Comparison of ENCODE assay signal across 9 mouse cellular contexts in genomic region chrX:11139971-11140421, GRCm38 (mm10).
DNase-seq lines count a peak whose midpoint lies in the region; ATAC-seq lines count a peak whose summit lies in the region.
"Had no signal": no experiment of that assay in that cellular context is flagged by ENCODE, and none has a peak within 500 bp of the region (broad histone marks: within the 10 kb centered on the region; RNA-seq: fewer than 3 reads in every experiment).

No protein-coding gene starts in this region.

- no peaks in the 10 kb centered on the region for H3K36me3 ChIP-seq in heart, embryonic 10.5 days
- no peaks in the 10 kb centered on the region for H3K36me3 ChIP-seq in kidney, embryonic 15.5 days

- peak; percentile 95 for DNase-seq in heart, adult 11 months
- no peak for DNase-seq in heart, embryonic 10.5 days (ENCODE audit: low spot score)
- peak; percentile 34 for DNase-seq in Muller cell, postnatal 12 days (ENCODE audit: inconsistent ontology term)
- peak; percentile 35 to 43 for DNase-seq in cerebellum, postnatal 36 days
- peak; percentile 10 for DNase-seq in ovary, postnatal 36 days (ENCODE audit: low spot score)
- no peak for DNase-seq in yolk sac, embryonic 10.5 days (ENCODE audit: low spot score)
- no peak for DNase-seq in frontal cortex, postnatal 36 days (ENCODE audit: low spot score in 2 of 2)

- no peaks in the 10 kb centered on the region for H3K4me1 ChIP-seq in heart, embryonic 10.5 days
- peaks cover 7% of the 10 kb centered on the region; the same call in 1 of the 2 replicates for H3K4me1 ChIP-seq in kidney, embryonic 15.5 days

- no peaks in the 10 kb centered on the region for H3K9me3 ChIP-seq in heart, embryonic 10.5 days
- no peaks in the 10 kb centered on the region for H3K9me3 ChIP-seq in kidney, embryonic 15.5 days (replicated peaks)

- no peak overlapping the region for H3K27ac ChIP-seq in heart, embryonic 10.5 days
- no peak overlapping the region for H3K27ac ChIP-seq in kidney, embryonic 15.5 days
- H3K27ac ChIP-seq: macrophage had no signal

- H3K4me3 ChIP-seq in heart, embryonic 10.5 days: no peak overlapping the region
- H3K4me3 ChIP-seq in kidney, embryonic 15.5 days (replicated peaks): no peak overlapping the region

- WGBS in heart, embryonic 10.5 days: 61% methylated on average over 8 of the region's 8 CpGs
- WGBS in kidney, embryonic 15.5 days: 38% methylated on average over 8 of the region's 8 CpGs

- H3K4me2 ChIP-seq in kidney, embryonic 15.5 days: no peak overlapping the region

- ATAC-seq in kidney, embryonic 15.5 days (replicated peaks; ENCODE audit: low FRiP score): peak; percentile 40; the same call in 1 of the 2 replicates

- H3K27me3 ChIP-seq in heart, embryonic 10.5 days (ENCODE audit: insufficient read depth, poor library complexity, severe bottlenecking): peaks cover 4% of the 10 kb centered on the region; the same call in 1 of the 2 replicates
- peaks cover 2% of the 10 kb centered on the region; the same call in 1 of the 2 replicates for H3K27me3 ChIP-seq in kidney, embryonic 15.5 days

- H3K9ac ChIP-seq in kidney, embryonic 15.5 days: no peak overlapping the region

Comparison
In these comparisons a context has a peak if more than half of its experiments do, and no peak if none do; other contexts are left out.
1. DNase-seq: peak in heart, adult 11 months (single experiment), Muller cell, postnatal 12 days (single experiment), cerebellum, postnatal 36 days (2 of 2) and ovary, postnatal 36 days (single experiment); none in heart, embryonic 10.5 days (single experiment), yolk sac, embryonic 10.5 days (single experiment) and frontal cortex, postnatal 36 days (0 of 2).